Mouse (Mus musculus): ENCODE measurements around the gene Rbbp9.

The Rbbp9 gene

DNA sequence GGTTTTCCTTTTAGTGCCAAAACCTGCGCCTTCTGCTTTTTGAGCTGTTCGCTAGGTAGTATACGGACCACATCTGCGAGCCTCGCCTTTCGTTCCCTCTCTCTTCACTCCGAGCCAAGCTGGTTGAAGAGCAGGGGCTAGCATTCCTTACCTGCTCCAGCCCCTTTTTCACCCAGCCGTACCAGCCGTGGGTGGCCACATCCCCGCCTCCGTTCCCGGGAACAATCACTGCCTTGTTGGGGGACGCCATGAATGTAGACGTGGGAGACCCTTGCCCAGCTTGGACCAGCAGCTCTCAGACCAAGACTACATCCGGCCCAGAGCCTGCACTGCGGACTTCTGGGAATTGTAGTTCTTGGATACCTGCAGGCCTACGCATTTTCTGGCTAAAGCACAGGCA is at the start of gene Rbbp9:
Gene Rbbp9 (minus strand): TSS at position 341 of the 400 bp plus-strand sequence.
- peak; percentile 85 for DNase-seq (ENCODE audit: low read depth, low spot score)

DNA sequence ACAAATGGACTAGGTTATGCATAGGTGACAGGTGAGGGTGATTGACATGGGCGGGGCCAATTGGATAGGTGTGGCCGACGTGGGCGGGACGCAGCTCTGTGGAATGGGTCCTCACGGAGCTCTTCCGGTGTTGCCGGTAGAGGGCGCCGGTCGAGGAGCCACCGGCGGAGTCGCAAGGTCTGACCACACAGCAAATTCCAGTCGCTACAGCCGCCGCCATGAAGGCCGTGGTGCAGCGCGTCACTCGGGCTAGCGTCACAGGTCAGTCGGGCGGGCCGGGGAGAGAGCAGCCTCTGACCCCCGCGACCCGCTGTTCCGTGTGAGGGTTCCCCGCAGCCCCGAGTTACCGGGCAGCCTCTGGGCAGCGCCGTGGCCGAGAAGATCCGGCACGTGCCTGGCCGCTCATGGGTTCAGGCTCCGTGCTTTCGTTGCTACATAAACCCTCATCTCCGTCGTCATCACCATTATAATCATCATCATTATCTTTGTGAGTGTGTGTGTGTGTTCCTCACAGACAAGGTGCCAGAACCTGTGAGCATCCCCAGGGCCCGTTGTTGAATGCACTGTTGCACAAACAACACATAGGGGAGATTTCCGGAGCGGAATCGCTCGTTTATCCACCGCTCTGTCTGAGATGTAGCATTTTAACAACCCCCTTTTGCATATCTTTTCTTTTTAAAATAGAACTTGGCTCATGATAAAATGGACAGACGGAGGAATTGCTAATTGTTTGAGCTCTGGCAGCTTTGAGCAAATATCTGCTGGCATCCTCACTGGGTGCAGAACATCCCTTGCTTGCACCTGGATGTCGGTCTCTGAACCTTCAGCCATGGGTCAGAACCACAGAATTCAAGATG is 49.4 kb upstream of the Rbbp9 start, which contains the start of gene Dtd1:
Gene Dtd1 (plus strand): TSS at position 67 of the 857 bp plus-strand sequence.
- DNase-seq (ENCODE audit: low read depth, low spot score) = peak; percentile 94

DNA sequence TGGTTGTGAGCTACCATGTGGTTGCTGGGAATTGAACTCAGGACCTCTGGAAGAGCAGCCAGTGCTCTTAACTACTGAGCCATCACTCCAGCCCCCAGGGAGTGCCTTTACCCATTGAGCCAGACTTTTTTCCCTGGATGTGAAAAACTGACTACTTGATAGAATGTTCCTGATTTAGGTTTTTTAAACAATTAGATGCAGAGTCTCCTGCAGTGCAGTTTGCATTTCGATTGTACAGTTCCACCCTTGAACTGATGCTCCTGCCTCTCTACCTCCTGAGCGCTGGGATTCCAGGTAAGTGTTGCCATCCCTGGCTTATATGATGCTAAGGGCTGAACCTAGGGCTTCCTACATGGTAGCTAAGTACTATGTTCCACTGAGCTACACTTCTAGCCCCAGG is 47.3 kb upstream of the Rbbp9 start:
- peak; percentile 22 for DNase-seq (ENCODE audit: low read depth, low spot score)

DNA sequence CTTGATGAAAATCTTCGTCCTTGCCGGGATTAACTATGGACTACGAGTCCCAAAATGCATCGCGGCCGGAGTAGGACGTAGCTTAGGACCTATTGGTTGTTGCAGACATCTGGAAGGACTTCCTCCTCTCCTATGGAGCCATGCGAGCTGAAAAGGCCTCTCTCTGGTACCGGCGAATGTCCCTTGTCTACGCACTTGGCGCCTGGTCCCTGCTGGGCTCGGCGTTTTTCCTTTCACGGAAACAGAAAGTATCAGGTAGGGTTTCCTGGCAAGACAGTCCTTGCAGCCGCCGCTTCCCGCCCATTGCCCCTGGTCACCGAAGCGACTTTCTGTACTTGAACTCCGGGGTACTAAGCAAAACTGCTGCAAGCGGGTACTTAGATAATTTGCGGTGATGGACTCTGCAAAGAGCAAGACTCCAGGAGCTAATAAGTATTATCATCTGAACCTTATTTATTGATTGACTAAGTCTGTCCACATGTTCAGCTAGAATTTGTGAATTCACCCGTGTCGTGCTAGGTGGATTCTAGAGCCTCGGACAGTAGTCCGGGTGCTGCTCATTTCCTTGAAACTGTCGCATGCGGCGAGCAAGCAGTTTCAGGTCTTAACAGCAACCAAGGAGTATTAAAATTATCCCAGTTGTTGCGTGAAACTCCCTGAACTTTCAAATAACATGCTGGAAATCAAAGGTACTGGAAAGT is 43.4 kb upstream of the Rbbp9 start, which contains the start of gene Smim26:
Gene Smim26 (plus strand): TSS at position 104 of the 701 bp plus-strand sequence.
- peak; percentile 89 for DNase-seq (ENCODE audit: low read depth, low spot score)

DNA sequence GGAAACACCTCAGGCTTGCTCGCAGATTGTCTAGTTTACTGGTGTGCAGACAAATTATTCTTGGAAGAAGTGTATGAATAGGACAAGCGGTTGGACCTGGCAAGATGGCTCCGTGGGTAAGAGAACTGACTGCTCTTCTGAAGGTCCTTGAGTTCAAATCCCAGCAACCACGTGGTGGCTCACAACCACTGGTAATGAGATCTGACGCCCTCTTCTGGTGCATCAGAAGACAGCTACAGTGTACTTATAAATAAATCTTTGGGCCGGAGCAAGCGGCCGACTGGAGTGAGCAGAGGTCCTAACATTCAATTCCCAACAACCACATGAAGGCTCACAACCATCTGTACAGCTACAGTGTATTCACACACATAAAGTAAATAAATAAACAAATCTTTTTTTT is 42.4 kb upstream of the Rbbp9 start:
- DNase-seq (ENCODE audit: low read depth, low spot score) = peak; percentile 69

DNA sequence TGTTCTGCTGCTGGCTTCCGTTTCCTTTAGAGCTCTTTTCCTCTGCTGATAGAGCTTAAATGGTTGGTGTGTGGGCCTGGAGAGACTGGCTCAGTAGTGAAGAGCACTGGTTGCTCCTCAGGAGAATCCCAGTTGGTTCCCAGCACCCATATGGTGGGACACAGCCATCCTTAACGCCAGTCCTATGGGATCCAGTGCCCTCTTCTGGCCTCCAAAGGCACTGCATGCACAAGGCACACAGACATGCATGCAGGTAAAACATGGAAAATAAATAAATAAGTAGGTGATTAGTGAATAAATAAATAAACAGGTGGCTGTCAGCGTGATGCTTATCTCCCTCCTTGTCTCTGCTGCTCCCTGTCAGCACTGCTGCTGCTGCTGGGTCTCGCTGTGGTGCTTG is 38.1 kb upstream of the Rbbp9 start:
- peak; percentile 70 for DNase-seq (ENCODE audit: low read depth, low spot score)

DNA sequence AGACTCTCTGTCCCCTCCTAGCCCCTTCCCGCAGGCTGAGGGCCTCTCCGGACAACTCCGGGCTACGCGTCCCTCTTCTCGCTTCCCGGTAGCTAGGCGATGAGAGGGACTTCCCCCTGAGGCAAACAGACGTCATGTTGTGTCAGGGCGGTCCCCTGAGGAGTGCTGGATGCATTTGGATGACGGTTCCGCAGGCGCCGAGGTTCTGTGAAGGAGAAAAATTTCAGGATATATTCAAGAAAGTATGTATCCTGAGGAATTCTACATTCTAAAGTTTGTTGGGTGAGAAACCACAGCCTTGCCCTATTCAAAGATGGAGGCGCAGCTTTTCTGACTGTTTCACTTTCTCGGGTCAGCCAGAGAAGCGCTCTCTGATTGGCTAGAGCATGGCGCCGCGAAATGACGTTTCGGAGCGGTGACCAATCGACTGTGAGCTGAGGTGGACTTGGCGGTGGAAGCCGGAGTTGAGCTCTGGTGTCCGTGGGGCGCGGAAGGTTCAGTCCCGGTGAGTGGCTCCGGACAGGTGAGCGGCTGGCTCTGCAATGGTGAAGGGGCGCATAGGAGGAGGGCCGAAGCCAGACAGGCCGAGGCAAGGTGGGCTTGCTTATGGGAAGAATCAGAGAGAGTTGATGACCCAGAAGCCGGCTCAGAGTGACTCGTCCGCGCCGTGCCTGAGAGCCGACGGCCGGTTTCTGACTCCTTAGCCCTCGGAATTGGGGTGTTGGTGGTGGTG is 5.3 kb upstream of the Rbbp9 start, which contains the start of gene Sec23b:
Gene Sec23b (plus strand): TSS at position 410 of the 733 bp plus-strand sequence.
- peak; percentile 97 for DNase-seq (ENCODE audit: low read depth, low spot score)

DNA sequence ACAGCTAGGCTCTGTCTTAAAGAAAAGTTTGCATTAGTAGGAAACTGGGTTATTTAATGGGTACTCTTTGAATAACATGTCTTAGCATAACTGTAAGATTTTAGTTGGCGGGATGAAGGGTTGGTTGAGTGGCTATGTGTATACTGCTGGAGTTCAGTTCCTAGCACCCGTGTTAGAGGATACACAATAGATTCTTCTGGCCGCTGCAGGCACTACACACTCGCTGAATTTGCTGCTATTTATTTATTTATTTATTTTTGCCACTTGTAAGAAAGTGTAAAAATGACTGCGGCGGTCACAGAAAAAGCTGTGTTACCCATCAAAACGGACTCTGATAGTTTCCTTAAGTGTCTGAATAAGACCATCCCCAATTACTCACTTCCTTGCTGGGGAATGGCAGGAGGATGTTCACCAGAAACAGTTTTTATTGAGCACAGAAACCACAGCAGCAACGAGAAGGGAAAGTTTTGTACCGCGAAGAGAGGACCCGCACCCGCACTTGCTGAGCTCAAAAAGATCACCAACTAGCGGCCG is 4.7 kb upstream of the Rbbp9 start:
- peak; percentile 2 for DNase-seq (ENCODE audit: low read depth, low spot score)

DNA sequence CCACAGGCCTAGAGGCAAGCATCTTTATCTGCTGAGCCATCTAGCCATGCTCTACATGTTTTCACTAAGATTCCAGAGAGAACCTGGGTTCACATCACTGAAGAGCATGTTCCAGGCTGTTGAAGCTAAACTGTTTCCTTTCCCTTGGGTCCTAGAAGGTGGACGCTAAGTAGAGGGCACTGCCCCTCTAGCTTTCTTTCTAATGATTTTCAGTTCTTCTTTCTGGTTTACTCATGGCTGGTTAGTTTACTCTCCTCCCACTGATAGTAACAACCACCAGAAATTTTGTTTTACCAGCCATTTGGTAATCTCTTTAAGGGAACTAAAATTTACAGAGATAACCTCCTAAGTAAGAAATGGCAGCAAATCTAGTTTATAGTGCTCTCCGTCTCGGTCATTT is 3.2 kb upstream of the Rbbp9 start:
- no peak for DNase-seq (ENCODE audit: low read depth, low spot score)

DNA sequence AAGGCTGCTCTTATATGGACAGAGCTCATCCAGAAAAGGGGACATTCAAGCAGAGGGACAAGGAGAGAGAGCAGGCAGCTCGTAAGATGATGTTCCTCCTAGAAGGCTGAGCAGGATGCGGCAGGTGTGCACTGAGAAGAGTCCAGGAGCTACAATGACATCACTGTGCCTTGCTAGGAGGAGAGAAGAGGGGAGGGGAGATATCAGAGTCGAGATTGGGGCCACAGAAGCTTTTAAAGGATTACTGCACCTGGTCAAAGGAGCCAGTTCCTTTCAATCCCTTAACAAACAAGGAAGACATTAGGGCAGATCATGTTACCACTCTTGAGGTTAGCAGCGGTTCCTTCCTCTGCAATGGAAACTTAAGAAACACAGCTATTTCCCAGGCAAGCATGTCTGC is 3.1 kb downstream of the Rbbp9 start:
- DNase-seq (ENCODE audit: low read depth, low spot score) = no peak

DNA sequence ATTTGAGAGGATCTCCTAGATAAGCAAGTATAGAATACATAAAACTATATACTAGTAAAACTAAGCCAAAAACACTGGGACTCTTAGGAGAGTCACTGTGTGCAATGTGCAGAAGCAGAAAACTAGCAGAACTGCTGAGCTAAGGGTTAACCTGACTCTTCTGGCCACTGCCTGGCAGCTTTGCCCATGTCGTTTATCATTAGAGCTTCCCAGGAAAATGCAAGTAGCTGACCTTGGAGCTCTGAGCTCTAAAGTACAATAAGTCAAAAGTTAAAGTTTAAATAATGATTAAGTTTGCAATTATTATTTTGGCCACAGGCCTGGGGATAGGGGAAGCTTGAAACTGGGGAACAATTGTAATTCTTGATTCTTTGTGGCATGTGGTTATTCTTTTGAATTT is 5.2 kb downstream of the Rbbp9 start:
- DNase-seq (ENCODE audit: low read depth, low spot score) = no peak

DNA sequence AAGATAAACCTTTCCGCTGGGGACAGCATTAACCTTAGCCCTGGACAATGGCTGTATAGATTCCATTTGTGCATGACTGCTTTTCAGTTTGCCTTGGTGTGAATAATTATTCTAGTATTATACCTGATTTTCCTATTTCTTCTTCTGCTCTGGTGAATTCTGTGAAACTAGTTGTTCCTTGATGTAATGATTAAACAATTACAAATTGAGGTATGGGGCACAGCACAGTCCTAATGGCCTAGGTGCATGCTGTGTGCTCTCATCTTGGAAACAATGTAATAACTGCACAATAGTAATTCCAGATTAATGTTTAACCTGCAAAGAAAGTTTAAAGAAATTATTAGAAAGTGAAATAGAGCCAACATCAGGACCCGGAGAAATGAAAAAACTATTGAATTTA is 5.6 kb downstream of the Rbbp9 start:
- no peak for DNase-seq (ENCODE audit: low read depth, low spot score)

DNA sequence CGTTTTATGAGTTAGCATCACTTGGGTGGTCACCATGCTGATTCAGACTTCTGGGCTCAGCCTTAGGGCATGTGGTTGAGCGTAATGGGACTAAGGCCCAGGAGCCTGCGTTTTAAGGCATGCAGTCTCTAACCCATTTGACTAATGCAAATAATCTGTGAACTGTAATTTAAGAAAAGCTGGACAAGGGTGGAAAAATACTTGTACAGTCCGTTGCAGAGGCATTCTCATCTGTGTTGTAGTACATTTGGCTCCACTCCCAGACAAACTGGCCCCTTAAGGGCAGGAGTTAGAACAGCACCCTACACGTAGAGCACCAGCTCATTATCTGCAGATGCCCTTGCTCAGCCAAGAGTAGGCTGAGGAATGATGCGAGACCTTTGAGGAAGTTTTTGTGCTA is 6.0 kb downstream of the Rbbp9 start:
- no peak for DNase-seq (ENCODE audit: low read depth, low spot score)

DNA sequence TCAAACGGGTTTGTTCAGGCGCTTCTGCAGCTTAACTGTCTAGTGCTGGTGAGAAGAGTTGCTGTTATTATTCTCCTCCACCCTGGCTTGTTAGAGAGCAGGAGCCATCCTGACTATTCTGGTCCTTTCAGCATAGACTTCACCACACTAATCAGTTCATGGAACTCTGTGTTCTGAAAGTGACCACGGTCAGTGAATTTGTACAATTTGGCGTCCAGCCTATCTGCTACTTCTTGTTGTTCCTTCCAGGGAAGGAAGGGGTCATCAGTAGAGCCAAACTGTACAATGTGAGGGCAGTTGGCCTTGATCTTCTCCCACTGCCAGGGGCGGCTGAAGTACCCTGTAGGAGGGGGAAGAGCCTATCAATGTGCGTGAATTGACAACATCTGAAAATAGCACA is 7.0 kb downstream of the Rbbp9 start:
- DNase-seq (ENCODE audit: low read depth, low spot score) = no peak

DNA sequence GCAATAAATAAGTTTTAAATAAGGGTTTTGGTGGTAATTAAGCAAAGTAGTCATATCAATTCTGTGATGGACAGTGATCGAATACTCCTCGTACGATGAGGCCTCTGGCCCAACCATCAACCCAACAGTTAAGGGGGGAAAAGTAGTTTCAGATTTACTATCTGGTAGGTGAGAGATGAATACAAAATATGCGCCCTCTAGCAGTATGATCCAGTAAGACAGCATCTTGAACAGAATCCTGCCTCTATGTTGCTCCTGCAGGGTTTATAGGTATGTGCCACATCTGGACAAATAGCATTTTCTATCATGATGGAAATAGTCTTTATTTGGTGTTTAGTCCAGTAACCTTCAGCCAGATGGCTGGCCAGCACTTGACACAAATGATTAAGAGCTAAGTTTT is 9.4 kb downstream of the Rbbp9 start:
- no peak for DNase-seq (ENCODE audit: low read depth, low spot score)

DNA sequence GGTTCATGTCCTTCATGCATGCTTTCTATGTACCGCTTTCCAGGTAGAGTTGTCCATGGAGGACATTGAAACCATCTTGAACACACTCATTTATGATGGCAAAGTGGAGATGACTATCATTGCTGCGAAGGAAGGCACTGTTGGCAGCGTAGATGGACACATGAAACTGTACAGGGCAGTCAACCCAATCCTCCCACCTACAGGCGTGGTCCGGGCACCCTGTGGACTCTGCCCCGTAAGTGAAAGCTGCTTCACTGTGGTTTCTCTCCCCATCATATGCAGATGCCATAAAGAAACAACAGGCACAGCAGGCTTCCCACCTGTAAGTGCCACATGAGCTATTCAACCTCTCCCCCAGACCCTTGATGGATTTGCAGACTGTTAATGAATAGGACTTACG is 13.5 kb downstream of the Rbbp9 start:
- DNase-seq (ENCODE audit: low read depth, low spot score) = no peak

DNA sequence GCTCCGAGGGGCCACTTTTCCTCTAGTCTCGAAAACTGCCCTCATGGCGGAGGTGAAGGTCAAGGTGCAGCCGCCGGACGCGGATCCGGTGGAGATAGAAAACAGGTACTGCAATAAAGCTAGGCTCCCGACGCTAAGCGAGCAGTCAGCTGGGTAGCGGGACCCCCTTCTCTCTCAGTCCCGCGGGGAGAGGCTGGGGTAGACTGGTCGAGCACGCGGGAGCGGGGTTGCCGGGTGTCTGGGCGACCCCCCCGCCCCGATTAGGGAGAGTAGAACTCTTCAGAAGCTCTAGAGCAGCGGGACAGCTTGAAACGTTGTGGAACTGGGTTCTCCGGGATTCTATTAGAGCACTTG is 22.9 kb downstream of the Rbbp9 start:
- no peak for DNase-seq (ENCODE audit: low read depth, low spot score)

DNA sequence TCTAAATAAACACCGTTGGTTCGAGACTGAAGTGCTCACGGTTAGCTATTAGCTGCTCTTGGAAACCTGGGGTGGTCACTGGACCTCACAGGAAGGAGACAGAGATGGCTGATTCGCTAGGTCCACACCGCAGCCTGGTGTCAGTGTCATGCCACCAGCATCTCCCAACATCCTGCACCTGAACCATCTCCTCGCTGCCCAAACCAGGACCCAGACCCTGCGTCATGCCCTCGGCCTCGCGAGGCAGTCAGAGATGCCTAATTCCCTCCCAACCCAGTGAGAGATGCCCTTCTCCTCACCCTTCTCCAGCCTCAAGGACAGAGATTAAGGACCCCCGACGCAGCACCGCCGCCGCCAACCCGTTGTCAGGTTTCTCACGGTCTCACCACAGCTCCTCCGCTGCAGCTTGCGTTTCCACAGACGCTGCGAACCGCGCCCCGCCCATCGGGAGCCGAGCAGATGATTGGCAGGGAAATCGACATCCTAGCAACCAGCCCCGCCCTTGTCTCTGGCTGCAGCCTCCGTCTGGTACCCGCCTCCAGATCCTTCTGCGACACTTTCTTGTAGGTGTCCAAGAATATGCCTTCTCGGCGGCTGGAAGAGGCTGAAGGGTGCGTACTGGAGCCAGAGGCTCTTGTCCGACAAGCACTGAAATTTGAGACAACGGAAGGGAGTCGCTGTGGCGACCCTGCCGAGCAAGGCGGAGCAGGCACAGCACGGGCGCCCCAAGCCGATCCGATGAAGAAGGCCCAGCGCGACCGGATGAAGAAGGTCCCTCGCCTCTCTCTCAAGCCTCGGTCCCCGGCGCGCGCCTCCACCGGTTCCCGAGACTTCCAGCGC is 23.5 kb downstream of the Rbbp9 start, which contains the start of the genes Dzank1 and Polr3f:
Gene Dzank1 (minus strand): TSS at position 434 of the 840 bp plus-strand sequence.
Gene Polr3f (plus strand): TSS at position 738 of the 840 bp plus-strand sequence.
- peak; percentile 99 for DNase-seq (ENCODE audit: low read depth, low spot score)

DNA sequence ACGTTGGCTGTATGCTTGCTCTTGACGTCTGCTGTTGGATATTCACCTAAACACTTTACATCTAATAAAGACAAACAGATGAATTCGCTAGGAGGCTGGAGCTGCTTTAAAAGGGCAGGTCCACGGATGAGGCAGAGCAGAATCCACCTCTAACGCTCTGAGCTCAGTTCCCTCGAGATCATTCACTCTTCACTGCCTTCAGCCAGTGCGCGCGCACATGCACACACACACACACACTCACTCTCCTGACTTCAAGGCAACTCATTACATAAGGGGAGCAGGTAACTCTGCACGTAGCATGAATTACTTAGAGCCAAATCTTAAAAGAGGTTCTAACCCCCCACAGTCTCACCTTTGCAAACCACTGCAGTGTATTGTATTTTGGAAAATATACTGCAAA is 24.8 kb downstream of the Rbbp9 start:
- no peak for DNase-seq (ENCODE audit: low read depth, low spot score)

DNA sequence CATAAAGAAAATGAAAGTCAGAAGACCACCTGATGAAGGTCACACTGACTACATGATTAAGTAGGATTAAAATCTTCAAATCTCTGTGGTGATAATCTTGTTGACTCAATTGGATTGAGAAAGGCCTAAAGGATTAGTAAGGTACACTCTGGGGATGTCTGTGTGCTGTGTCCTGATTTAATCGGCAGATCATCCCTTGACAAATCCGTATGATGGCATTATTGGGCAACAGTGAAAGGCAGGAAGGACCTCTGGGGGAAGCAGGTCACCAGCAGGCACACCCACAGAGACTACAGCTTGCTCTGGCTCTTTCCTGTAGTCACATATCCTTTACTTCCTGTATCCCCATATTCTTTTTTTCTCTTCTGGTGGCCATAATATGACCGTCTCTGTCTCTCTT is 30.9 kb downstream of the Rbbp9 start:
- no peak for DNase-seq (ENCODE audit: low read depth, low spot score)

DNA sequence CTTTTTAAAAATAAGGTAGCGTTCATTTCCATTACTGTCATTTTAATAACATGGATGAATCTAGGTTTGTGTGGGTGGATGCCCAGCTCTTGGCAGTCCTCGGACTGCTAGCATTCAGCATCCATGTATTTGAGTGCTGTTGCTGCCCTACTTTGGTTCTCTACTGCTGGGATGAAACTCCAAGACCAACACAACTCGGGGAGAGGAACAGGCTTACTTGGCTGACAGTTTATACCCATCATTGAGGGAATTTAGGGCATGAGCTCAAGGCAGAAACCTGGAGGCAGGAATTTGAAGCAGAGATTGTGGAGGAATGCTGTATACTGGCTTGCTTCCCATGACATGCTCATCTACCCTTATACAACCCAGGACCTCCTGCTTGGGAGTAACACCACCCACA is 36.0 kb downstream of the Rbbp9 start:
- DNase-seq (ENCODE audit: low read depth, low spot score) = no peak
